Mouse (Mus musculus) CH12.LX (cell line): ENCODE results near the gene Eci3. TPM values are rescaled to one million over a fixed set of nuclear protein-coding genes. Genes with fewer than 3 reads are reported as not detected.

Experiments used
- DNase-seq: peaks from one replicate; pipeline ENCODE4 v3.0.0-alpha.2; 2013; ENCODE audit errors: extremely low read depth
- H3K27ac ChIP-seq: 2 replicates; pipeline ENCODE4 v1.5.1; 2012; ENCODE audit warnings: low read depth, mild to moderate bottlenecking, control low read depth, moderate library complexity; ENCODE audit not compliant: insufficient read depth
- H3K27me3 ChIP-seq: replicated peaks from 2 replicates; pipeline ENCODE3; 2012; ENCODE audit warnings: inconsistent platforms
- H3K36me3 ChIP-seq, 2 experiments: replicated peaks in 1 of 2; 2 replicates each; pipeline versions ENCODE3 to v1.6.1; 2012; ENCODE audit warnings: inconsistent platforms in 1 of 2, low read length in 1 of 2, mild to moderate bottlenecking in 1 of 2, mixed read lengths in 1 of 2, moderate library complexity in 1 of 2; ENCODE audit not compliant: control insufficient read depth in 1 of 2, insufficient read depth in 1 of 2
- H3K4me1 ChIP-seq, 2 experiments: 2 replicates each; pipeline ENCODE4 v1.6.1; 2012; ENCODE audit warnings: inconsistent platforms in 1 of 2, moderate library complexity in 1 of 2; ENCODE audit not compliant: insufficient read depth in 2 of 2, control insufficient read depth in 1 of 2
- H3K4me2 ChIP-seq: 2 replicates; pipeline ENCODE4 v1.6.1; 2012; ENCODE audit warnings: low read depth, mild to moderate bottlenecking, control low read depth; ENCODE audit not compliant: poor library complexity, insufficient read depth, severe bottlenecking
- H3K4me3 ChIP-seq, 3 experiments: fragments of 150-350 bp in 1 of 3; sonication (generic) in 1 of 3; replicated peaks in 1 of 3; 2 replicates each; pipeline versions ENCODE3 to v1.5.1; 2011 to 2012; ENCODE audit warnings: low read depth in 2 of 3, low read length in 2 of 3, mild to moderate bottlenecking in 2 of 3, moderate library complexity in 2 of 3, control low read depth in 1 of 3, improper control_type of control experiment in 1 of 3, inconsistent platforms in 1 of 3, mixed read lengths in 1 of 3; ENCODE audit not compliant: poor library complexity in 1 of 3
- H3K79me2 ChIP-seq: replicated peaks from 2 replicates; pipeline ENCODE4 v1.6.1; 2012; ENCODE audit warnings: mild to moderate bottlenecking, moderate library complexity; ENCODE audit not compliant: control insufficient read depth, poor library complexity, insufficient read depth, severe bottlenecking; ENCODE audit errors: extremely low read depth
- H3K9ac ChIP-seq: 2 replicates; pipeline ENCODE4 v1.6.1; 2012; ENCODE audit warnings: low read depth, mild to moderate bottlenecking, control low read depth, moderate library complexity; ENCODE audit not compliant: insufficient read depth
- H3K9me3 ChIP-seq: replicated peaks from 2 replicates; pipeline ENCODE3; 2012; ENCODE audit warnings: low read length, inconsistent platforms, mixed read lengths
- BHLHE40 ChIP-seq: IDR thresholded peaks from 2 replicates; pipeline ENCODE4 v1.6.1; 2011; ENCODE audit warnings: mild to moderate bottlenecking, low read depth, low read length, improper control_type of control experiment
- CHD2 ChIP-seq: IDR thresholded peaks from 2 replicates; pipeline ENCODE4 v1.6.1; 2011; ENCODE audit warnings: low read length, improper control_type of control experiment
- E2F4 ChIP-seq: IDR thresholded peaks from 2 replicates; pipeline ENCODE4 v1.6.1; 2011; ENCODE audit warnings: low read depth, low read length, improper control_type of control experiment; ENCODE audit not compliant: insufficient replicate concordance
- ELF1 ChIP-seq: IDR thresholded peaks from 2 replicates; pipeline ENCODE4 v1.6.1; 2014; ENCODE audit warnings: low read depth, mild to moderate bottlenecking, inconsistent platforms, low read length, improper control_type of control experiment
- EP300 ChIP-seq: IDR thresholded peaks from 2 replicates; pipeline ENCODE4 v1.6.1; 2011; ENCODE audit warnings: low read length, improper control_type of control experiment
- ETS1 ChIP-seq: conservative IDR thresholded peaks from 2 replicates; pipeline ENCODE4 v1.6.1; 2012; ENCODE audit warnings: low read depth, mild to moderate bottlenecking, inconsistent platforms, low read length, improper control_type of control experiment, moderate library complexity
- HCFC1 ChIP-seq: IDR thresholded peaks from 2 replicates; pipeline ENCODE4 v1.6.1; 2012; ENCODE audit warnings: low read depth, mild to moderate bottlenecking, inconsistent platforms, low read length, improper control_type of control experiment
- IRF4 ChIP-seq: IDR thresholded peaks from 2 replicates; pipeline ENCODE4 v1.6.1; 2014; ENCODE audit warnings: low read depth, mild to moderate bottlenecking, inconsistent platforms, low read length, improper control_type of control experiment
- JUN ChIP-seq: IDR thresholded peaks from 2 replicates; pipeline ENCODE4 v1.6.1; 2011; ENCODE audit warnings: low read depth, mild to moderate bottlenecking, low read length, improper control_type of control experiment, moderate library complexity; ENCODE audit not compliant: insufficient read depth
- JUND ChIP-seq: conservative IDR thresholded peaks from 2 replicates; pipeline ENCODE4 v1.6.1; 2011; ENCODE audit warnings: low read depth, low read length, improper control_type of control experiment
- KAT2A ChIP-seq: IDR thresholded peaks from 2 replicates; pipeline ENCODE4 v1.6.1; 2012; ENCODE audit warnings: low read length, improper control_type of control experiment, inconsistent platforms; ENCODE audit not compliant: insufficient replicate concordance
- MAFK ChIP-seq: IDR thresholded peaks from 2 replicates; pipeline ENCODE4 v1.6.1; 2011; ENCODE audit warnings: low read length, improper control_type of control experiment; ENCODE audit not compliant: insufficient replicate concordance
- MXI1 ChIP-seq: IDR thresholded peaks from 2 replicates; pipeline ENCODE4 v1.6.1; 2011; ENCODE audit warnings: mild to moderate bottlenecking, low read depth, low read length, improper control_type of control experiment
- MYC ChIP-seq: IDR thresholded peaks from 2 replicates; pipeline ENCODE4 v1.6.1; 2011; ENCODE audit warnings: low read depth, mild to moderate bottlenecking, improper control_type of control experiment, low read length
- NELFE ChIP-seq: IDR thresholded peaks from 2 replicates; pipeline ENCODE4 v1.6.1; 2011; ENCODE audit warnings: low read depth, low read length, improper control_type of control experiment
- NRF1 ChIP-seq: IDR thresholded peaks from 2 replicates; pipeline ENCODE4 v1.6.1; 2014; ENCODE audit warnings: low read depth, mild to moderate bottlenecking, inconsistent platforms, low read length, improper control_type of control experiment, moderate library complexity
- PAX5 ChIP-seq: IDR thresholded peaks from 2 replicates; pipeline ENCODE4 v1.6.1; 2012; ENCODE audit warnings: low read length, inconsistent platforms, mixed read lengths
- RAD21 ChIP-seq: IDR thresholded peaks from 2 replicates; pipeline ENCODE4 v1.6.1; 2011; ENCODE audit warnings: low read depth, mild to moderate bottlenecking, low read length, improper control_type of control experiment, moderate library complexity
- RCOR1 ChIP-seq: conservative IDR thresholded peaks from 2 replicates; pipeline ENCODE4 v1.6.1; 2012; ENCODE audit warnings: low read depth, mild to moderate bottlenecking, inconsistent platforms, low read length, improper control_type of control experiment
- SIN3A ChIP-seq: IDR thresholded peaks from 2 replicates; pipeline ENCODE4 v1.6.1; 2012; ENCODE audit warnings: low read length, improper control_type of control experiment, inconsistent platforms
- SMC3 ChIP-seq: IDR thresholded peaks from 2 replicates; pipeline ENCODE4 v1.6.1; 2011; ENCODE audit warnings: low read depth, low read length, improper control_type of control experiment
- TBP ChIP-seq: conservative IDR thresholded peaks from 2 replicates; pipeline ENCODE4 v1.6.1; 2011; ENCODE audit warnings: low read depth, low read length, improper control_type of control experiment
- USF1 ChIP-seq: IDR thresholded peaks from 2 replicates; pipeline ENCODE4 v1.6.1; 2014; ENCODE audit warnings: low read depth, mild to moderate bottlenecking, inconsistent platforms, low read length, improper control_type of control experiment
- ZC3H11A ChIP-seq: IDR thresholded peaks from 2 replicates; pipeline ENCODE4 v1.6.1; 2012; ENCODE audit warnings: low read depth, mild to moderate bottlenecking, inconsistent platforms, low read length, improper control_type of control experiment
- ZKSCAN1 ChIP-seq: IDR thresholded peaks from 2 replicates; pipeline ENCODE4 v1.6.1; 2012; ENCODE audit warnings: low read depth, inconsistent platforms, low read length, improper control_type of control experiment, borderline replicate concordance
- ZMIZ1 ChIP-seq: IDR thresholded peaks from 2 replicates; pipeline ENCODE4 v1.6.1; 2012; ENCODE audit warnings: low read depth, mild to moderate bottlenecking, inconsistent platforms, low read length, improper control_type of control experiment
- dilution Hi-C: fragments of 300-500 bp; cut with MboI; formaldehyde crosslinking; loops from 2 replicates; pipeline ENCODE4 v1.14.3; 2020; ENCODE audit warnings: low sequenced_read_pairs; ENCODE audit not compliant: extremely low pct_unique_long_range_greater_than_20kb, extremely low pct_ligation_motif_present
- in situ Hi-C: fragments of 300-500 bp; cut with MboI; formaldehyde crosslinking; loops from 3 replicates; pipeline ENCODE4 v1.14.3; 2019; ENCODE audit warnings: low sequenced_read_pairs, low pct_ligation_motif_present, low pct_unique_long_range_greater_than_20kb, mixed read lengths
- polyA plus RNA-seq: library from polyadenylated mRNA; unstranded; fragments of >175 nt; gene quantifications from 2 replicates; pipeline ENCODE4 v1.2.1, GENCODE M21; 2012; ENCODE audit warnings: low read depth; ENCODE audit not compliant: insufficient read length
- total RNA-seq, 2 experiments: library from RNA; depleted of rRNA; stranded (reverse); fragments of 300-350 nt in 1 of 2; fragments of >200 nt in 1 of 2; gene quantifications; 2 replicates each; pipeline ENCODE4 v1.2.3; 2012 to 2014

The Eci3 gene
- total and polyA plus RNA-seq, 3 experiments = 0.63 TPM; not detected in 2

DNA sequence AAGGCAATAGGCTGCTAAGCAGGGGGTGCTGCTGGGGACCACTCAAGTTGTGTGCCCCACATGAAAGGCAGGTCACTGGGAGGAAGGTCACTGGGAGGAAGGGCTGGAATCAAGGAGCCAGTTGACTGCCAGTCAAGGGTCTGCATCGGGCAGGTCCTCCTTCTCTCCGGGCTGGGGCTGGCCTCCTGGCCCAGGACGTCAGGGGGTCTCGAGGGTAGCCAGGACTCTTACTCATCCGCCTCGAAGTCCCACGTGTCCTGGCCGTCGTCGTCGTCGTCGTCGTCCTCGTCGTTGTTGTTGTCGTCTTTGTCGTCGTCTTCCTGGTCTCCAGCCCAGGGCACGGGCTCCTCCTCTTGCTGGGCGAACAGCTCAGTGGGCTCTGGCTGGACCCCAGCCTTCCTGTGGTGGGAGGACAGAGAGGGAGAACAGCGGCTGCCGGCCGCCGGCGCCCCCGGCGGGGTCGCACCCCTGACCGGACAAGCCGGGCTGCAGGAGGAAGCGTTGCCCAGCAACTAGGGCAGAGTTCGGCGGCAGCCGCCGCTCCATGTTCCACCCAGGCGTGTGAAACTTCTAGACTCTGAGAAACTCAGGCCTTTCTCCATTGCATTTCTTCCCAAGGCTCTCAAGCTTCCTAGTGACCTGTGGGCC lies 47.0 kb downstream of the Eci3 start:
- no peak overlapping the region for H3K27ac ChIP-seq
- H3K79me2 ChIP-seq = no peaks in the 10 kb centered on the region
- H3K9ac ChIP-seq = no peak overlapping the region
- no peak overlapping the region for H3K4me2 ChIP-seq
- H3K4me1 ChIP-seq = no peaks in the 10 kb centered on the region
- H3K9me3 ChIP-seq = no peaks in the 10 kb centered on the region
- no peaks in the 10 kb centered on the region for H3K36me3 ChIP-seq
- DNase-seq = no peak
- H3K4me3 ChIP-seq = no peak overlapping the region
- in situ Hi-C loops (no loop called here), dilution Hi-C loops (no loop called here)
- TF ChIP-seq ZC3H11A = no peak
- TF ChIP-seq BHLHE40 = no peak
- TF ChIP-seq USF1 = no peak
- TF ChIP-seq CHD2 = no peak
- no peak for TF ChIP-seq RCOR1
- no peak for TF ChIP-seq NELFE
- TF ChIP-seq ZKSCAN1 = no peak
- TF ChIP-seq KAT2A = no peak
- no peak for TF ChIP-seq JUN
- TF ChIP-seq E2F4 = no peak
- no peak for TF ChIP-seq RAD21
- TF ChIP-seq NRF1 = no peak
- no peak for TF ChIP-seq ETS1
- TF ChIP-seq HCFC1 = no peak
- TF ChIP-seq MYC = no peak
- TF ChIP-seq ZMIZ1 = no peak
- no peak for TF ChIP-seq IRF4
- H3K27me3 ChIP-seq = no peaks in the 10 kb centered on the region

DNA sequence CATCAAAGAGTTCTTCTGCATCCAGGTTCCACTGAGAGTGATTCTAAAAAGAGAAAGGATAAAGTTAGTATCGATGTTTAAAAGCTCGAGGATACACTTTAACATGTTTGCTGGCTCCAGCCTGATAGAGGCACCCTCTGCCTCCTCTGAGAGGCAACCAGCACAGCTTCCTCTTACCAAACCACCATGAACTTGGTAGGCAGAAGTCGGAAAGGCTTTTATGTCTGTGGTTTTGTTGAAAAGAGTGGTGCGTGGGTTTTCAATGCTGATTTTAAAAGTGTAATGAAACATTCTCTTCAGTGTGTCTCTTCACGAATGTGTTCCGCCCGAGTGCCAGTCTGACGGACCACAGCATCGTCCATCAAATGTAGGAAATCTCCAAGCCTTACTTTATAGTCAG lies 49.0 kb downstream of the Eci3 start:
- H3K27me3 ChIP-seq = no peaks in the 10 kb centered on the region
- no peaks in the 10 kb centered on the region for H3K36me3 ChIP-seq
- no peaks in the 10 kb centered on the region for H3K79me2 ChIP-seq
- H3K4me3 ChIP-seq = no peak overlapping the region
- no peak overlapping the region for H3K27ac ChIP-seq
- no peak overlapping the region for H3K4me2 ChIP-seq
- no peak overlapping the region for H3K9ac ChIP-seq
- H3K9me3 ChIP-seq = no peaks in the 10 kb centered on the region
- dilution Hi-C loops = no loop called here
- no peak for DNase-seq
- no peak for TF ChIP-seq ELF1
- TF ChIP-seq SMC3 = no peak
- no peak for TF ChIP-seq ZC3H11A
- TF ChIP-seq JUND = no peak
- TF ChIP-seq EP300 = no peak
- no peak for TF ChIP-seq ZKSCAN1
- TF ChIP-seq MXI1 = no peak
- no peak for TF ChIP-seq ZMIZ1
- TF ChIP-seq RAD21 = no peak
- TF ChIP-seq SIN3A = no peak
- TF ChIP-seq MAFK = no peak
- TF ChIP-seq KAT2A = no peak
- no peak for TF ChIP-seq E2F4
- TF ChIP-seq PAX5 = no peak
- no peak for TF ChIP-seq TBP
- no peak for TF ChIP-seq ETS1
- TF ChIP-seq HCFC1 = no peak
- no peaks in the 10 kb centered on the region for H3K4me1 ChIP-seq
- in situ Hi-C loops = no loop called here
